In the genomic region with DNA sequence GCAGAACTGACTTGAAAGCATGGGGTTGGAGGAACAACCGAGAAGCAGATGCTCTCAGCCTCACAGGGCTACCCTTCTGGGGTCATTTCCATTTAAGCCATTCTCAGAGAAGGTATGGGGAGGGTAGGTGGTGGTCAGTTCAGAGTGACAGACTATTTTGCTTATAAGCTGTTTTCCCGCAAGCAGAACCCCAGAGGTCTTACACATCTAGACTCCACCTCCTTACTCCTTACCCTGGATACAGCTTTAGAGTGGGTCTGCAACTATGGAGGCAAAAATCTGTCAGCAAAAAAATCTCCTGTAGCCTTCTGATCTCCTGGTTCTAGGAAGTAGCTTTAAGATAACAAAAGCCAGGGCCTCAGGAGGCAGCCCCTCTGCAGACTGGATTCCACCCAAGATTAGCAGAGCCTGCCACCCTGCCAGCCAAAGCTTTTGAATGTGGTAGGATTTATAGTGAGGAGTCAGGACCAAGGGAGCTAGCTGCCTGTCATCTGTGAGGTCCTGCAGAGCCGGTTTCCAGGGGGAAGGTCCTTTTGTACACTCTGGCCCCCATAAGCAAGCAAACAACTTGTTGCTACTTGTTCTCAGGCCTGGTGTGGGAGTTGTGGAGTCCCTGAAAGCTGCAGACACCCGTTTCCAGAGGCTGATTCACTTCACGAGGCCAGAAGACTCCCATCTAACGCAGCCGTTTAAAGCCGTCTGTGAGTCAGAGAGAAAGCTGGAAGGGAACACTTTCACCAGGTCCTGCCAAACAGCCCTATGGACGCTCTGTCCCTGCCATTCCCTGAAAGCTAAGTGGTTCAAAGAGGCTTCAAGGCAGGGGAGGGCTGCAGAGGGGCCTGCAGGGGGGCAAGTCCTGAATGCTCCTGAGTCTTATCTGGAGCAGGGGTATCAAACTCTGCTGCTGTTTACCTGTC, we compare ENCODE assay signal across 8 mouse cellular contexts. TPM values are rescaled to one million over a fixed set of nuclear protein-coding genes. Genes with fewer than 3 reads are reported as not detected.
A peak's percentile ranks its signal among the peaks of the same experiment; 100 is the strongest.
DNase-seq lines count a peak whose midpoint lies in the region; ATAC-seq and TF ChIP-seq lines count a peak whose summit lies in the region.

No protein-coding gene starts in this region.

- no peak for ATAC-seq in heart, embryonic 14.5 days (ENCODE audit: insufficient number of reproducible peaks, insufficient read depth, low FRiP score, low read depth)
- ATAC-seq in lung, postnatal 0 days, result peak; percentile 77
- peak; percentile 67 for ATAC-seq in stomach, embryonic 15.5 days (ENCODE audit: insufficient read depth, low FRiP score, low read depth)

- DNase-seq in adrenal gland, postnatal 14 days, result peak; percentile 54
- DNase-seq in adrenal gland, postnatal 4 days (ENCODE audit: low spot score in 2 of 2), result no peak
- peak; percentile 32 for DNase-seq in embryo, embryonic 11 days
- peak; percentile 93 for DNase-seq in lung, postnatal 0 days (ENCODE audit: low spot score)
- no peak for DNase-seq in spleen, postnatal 36 days (ENCODE audit: low spot score in 2 of 2)
- no peak for DNase-seq in retina, embryonic 14.5 days (ENCODE audit: low spot score)

- H3K4me2 ChIP-seq in heart, embryonic 14.5 days (ENCODE audit: low read length), result peak overlapping the region; percentile 32; the same call in 1 of the 2 replicates
- no peak overlapping the region for H3K4me2 ChIP-seq in lung, postnatal 0 days (replicated peaks; ENCODE audit: low read depth, low read length)
- peak overlapping the region; percentile 14; the same call in 1 of the 2 replicates for H3K4me2 ChIP-seq in stomach, embryonic 15.5 days

- peaks cover 36 to 58% of the 10 kb centered on the region in 2 experiments for H3K4me1 ChIP-seq in heart, embryonic 14.5 days (ENCODE audit: control insufficient read depth in 2 of 2, insufficient read depth in 2 of 2, low read length in 2 of 2)
- peaks cover 5% of the 10 kb centered on the region; the same call in 1 of the 2 replicates for H3K4me1 ChIP-seq in lung, postnatal 0 days (ENCODE audit: insufficient read depth, low read depth, low read length)
- H3K4me1 ChIP-seq in stomach, embryonic 15.5 days, result peaks cover 11% of the 10 kb centered on the region; the same call in 1 of the 2 replicates

- no peaks in the 10 kb centered on the region for H3K27me3 ChIP-seq in heart, embryonic 14.5 days (ENCODE audit: control insufficient read depth, insufficient read depth, low read length)
- no peaks in the 10 kb centered on the region for H3K27me3 ChIP-seq in lung, postnatal 0 days (replicated peaks; ENCODE audit: insufficient read depth, low read length)
- H3K27me3 ChIP-seq in stomach, embryonic 15.5 days (replicated peaks), result no peaks in the 10 kb centered on the region

- H3K36me3 ChIP-seq in heart, embryonic 14.5 days (ENCODE audit: control insufficient read depth, insufficient read depth, low read length), result no peaks in the 10 kb centered on the region
- H3K36me3 ChIP-seq in lung, postnatal 0 days (ENCODE audit: insufficient read depth, low read length), result no peaks in the 10 kb centered on the region
- H3K36me3 ChIP-seq in stomach, embryonic 15.5 days, result no peaks in the 10 kb centered on the region

- peak overlapping the region; percentile 87 to 92 for H3K27ac ChIP-seq in heart, embryonic 14.5 days (replicated peaks in 1 of 2; ENCODE audit: control insufficient read depth in 1 of 2, insufficient read depth in 1 of 2, low read depth in 2 of 2, low read length in 2 of 2)
- H3K27ac ChIP-seq in lung, postnatal 0 days (ENCODE audit: low read length), result peak overlapping the region; percentile 85
- H3K27ac ChIP-seq in stomach, embryonic 15.5 days, result peak overlapping the region; percentile 81

- no peak for TF ChIP-seq CTCF in lung, postnatal 0 days (IDR thresholded peaks at IDR 0.05)

- H3K9me3 ChIP-seq in heart, embryonic 14.5 days (ENCODE audit: control insufficient read depth, low read length), result no peaks in the 10 kb centered on the region
- H3K9me3 ChIP-seq in lung, postnatal 0 days (ENCODE audit: low read length), result no peaks in the 10 kb centered on the region
- no peaks in the 10 kb centered on the region for H3K9me3 ChIP-seq in stomach, embryonic 15.5 days

- 15% methylated on average over 9 of the region's 9 CpGs for WGBS in heart, embryonic 14.5 days
- WGBS in lung, postnatal 0 days, result 26% methylated on average over 9 of the region's 9 CpGs
- 16% methylated on average over 9 of the region's 9 CpGs for WGBS in stomach, embryonic 15.5 days

- peak; percentile 91 for TF ChIP-seq EP300 in lung, postnatal 0 days (IDR thresholded peaks at IDR 0.05)

- H3K4me3 ChIP-seq in heart, embryonic 14.5 days (ENCODE audit: control insufficient read depth in 1 of 2, insufficient read depth in 1 of 2, low read depth in 1 of 2, low read length in 2 of 2), result no peak overlapping the region
- H3K4me3 ChIP-seq in lung, postnatal 0 days (ENCODE audit: low read depth, low read length), result no peak overlapping the region
- no peak overlapping the region for H3K4me3 ChIP-seq in stomach, embryonic 15.5 days (replicated peaks)

- H3K9ac ChIP-seq in heart, embryonic 14.5 days (ENCODE audit: low read length), result peak overlapping the region; percentile 64
- H3K9ac ChIP-seq in lung, postnatal 0 days (replicated peaks; ENCODE audit: low read depth), result no peak overlapping the region
- H3K9ac ChIP-seq in stomach, embryonic 15.5 days, result no peak overlapping the region

RNA-seq across cellular contexts. Expression of gene Lamc2, which starts 52.1 kb away (rescaled TPM):
- total RNA-seq in adrenal gland, postnatal 14 days (2021), result 0.70 and 2.1 TPM in 2 replicates
- 10 to 100 TPM in 1 of 2 experiments, 1 to 10 TPM in 1; 2.5 to 12.3 TPM for total RNA-seq in adrenal gland, postnatal 4 days (2021)
- polyA plus RNA-seq in heart, embryonic 14.5 days (2014; fragmentation: Nextera tagmentation; extraction: Ambion mirVana), result 10.5 and 11.3 TPM in 2 replicates
- 62.9 and 69.0 TPM in 2 replicates for polyA plus RNA-seq in lung, postnatal 0 days (2015; fragmentation: Nextera tagmentation; extraction: Ambion mirVana)
- 12.9 and 13.4 TPM in 2 replicates for polyA plus RNA-seq in stomach, embryonic 15.5 days (2015; fragmentation: Nextera tagmentation; extraction: Ambion mirVana)

Comparison
In these comparisons a context has a peak if more than half of its experiments do, and no peak if none do; other contexts are left out.
1. DNase-seq: peak in adrenal gland, postnatal 14 days (single experiment), embryo, embryonic 11 days (single experiment) and lung, postnatal 0 days (single experiment); none in adrenal gland, postnatal 4 days (0 of 2), spleen, postnatal 36 days (0 of 2) and retina, embryonic 14.5 days (single experiment).
2. Peak in every context shown above with its lines, with median percentiles within 50 percentile points of each other: H3K27ac ChIP-seq.